Mouse (Mus musculus) cortical plate, adult 2 months (tissue): ENCODE data around the gene Lenep.

Source experiments
- CTCF ChIP-seq: fragments of 200-500 bp; IDR thresholded peaks from 2 replicates; pipeline ENCODE4 v1.5.1; 2011; ENCODE audit warnings: mild to moderate bottlenecking, control low read depth, low read length; ENCODE audit not compliant: insufficient read depth; ENCODE audit errors: extremely low read depth
- POLR2A ChIP-seq: fragments of 200-500 bp; IDR thresholded peaks from 2 replicates; pipeline ENCODE4 v1.6.1; 2011; ENCODE audit warnings: mild to moderate bottlenecking, low read length, control low read depth; ENCODE audit not compliant: insufficient read depth; ENCODE audit errors: extremely low read depth

DNA sequence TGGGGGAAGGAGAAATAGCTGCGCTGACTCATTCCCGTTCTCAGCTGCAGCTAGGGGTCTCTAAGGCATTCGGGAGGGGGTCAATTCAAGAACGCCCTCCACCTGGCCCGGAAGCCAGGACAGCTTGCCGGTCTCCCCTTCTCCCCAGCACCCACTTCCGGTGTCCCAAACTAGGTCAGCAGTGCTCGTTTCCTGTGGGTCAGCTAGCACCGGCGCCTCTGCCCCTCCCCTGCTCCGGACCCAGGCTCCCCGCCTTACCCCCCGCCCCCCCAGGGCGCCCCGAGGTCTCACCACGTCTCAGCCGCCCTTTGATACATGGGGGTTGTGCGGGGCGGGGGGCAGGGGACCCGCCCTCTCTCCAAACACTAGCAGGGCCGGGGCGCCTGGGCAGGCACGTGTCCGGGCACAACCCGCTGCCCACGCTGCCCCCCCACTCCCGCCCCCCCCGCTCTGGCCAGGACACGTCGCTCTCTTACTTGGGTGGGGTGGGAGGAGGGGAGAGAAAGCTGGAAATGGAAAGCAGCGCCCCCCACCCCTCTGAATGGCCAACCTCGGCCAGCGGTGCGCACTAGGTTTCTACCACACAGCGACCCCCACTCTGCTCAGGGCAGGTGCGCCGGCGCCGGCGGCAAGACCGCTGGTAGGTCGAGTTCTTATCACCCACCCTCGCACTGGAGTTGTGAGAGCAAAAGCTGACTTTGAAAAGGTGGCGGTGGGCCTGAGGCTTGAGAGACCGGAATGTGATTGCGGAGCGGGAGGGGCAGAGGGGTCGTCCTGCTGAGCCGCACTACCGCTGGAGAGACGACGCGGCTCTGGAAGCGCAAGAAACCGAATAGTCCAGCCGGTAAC lies 10.7 kb downstream of the Lenep start:
- TF ChIP-seq CTCF (no peak), POLR2A (no peak)
